Mouse (Mus musculus): ENCODE data around the gene Ercc1.

GRCm38 (mm10) chr7:19303046-19303305, 41.6 kb upstream of the Ercc1 start:
- TF ChIP-seq CTCF (IDR thresholded peaks at IDR 0.05; ENCODE audit: low read depth), result no peak
- no peak for TF ChIP-seq EP300 (IDR thresholded peaks at IDR 0.05; ENCODE audit: low read depth)
